Mouse (Mus musculus) CH12.LX (cell line): ENCODE results near the gene Amy2a3. TPM values are rescaled to one million over a fixed set of nuclear protein-coding genes. Genes with fewer than 3 reads are reported as not detected.
"Not testable (repeated sequence)": the region's sequence is repeated elsewhere in the genome, so short reads cannot be mapped to it uniquely, and the experiment has no call there.

Experiments used
- DNase-seq: peaks from one replicate; pipeline ENCODE4 v3.0.0-alpha.2; 2013; ENCODE audit errors: extremely low read depth
- H3K27ac ChIP-seq: 2 replicates; pipeline ENCODE4 v1.5.1; 2012; ENCODE audit warnings: low read depth, mild to moderate bottlenecking, control low read depth, moderate library complexity; ENCODE audit not compliant: insufficient read depth
- H3K27me3 ChIP-seq: replicated peaks from 2 replicates; pipeline ENCODE3; 2012; ENCODE audit warnings: inconsistent platforms
- H3K36me3 ChIP-seq, 2 experiments: replicated peaks in 1 of 2; 2 replicates each; pipeline versions ENCODE3 to v1.6.1; 2012; ENCODE audit warnings: inconsistent platforms in 1 of 2, low read length in 1 of 2, mild to moderate bottlenecking in 1 of 2, mixed read lengths in 1 of 2, moderate library complexity in 1 of 2; ENCODE audit not compliant: control insufficient read depth in 1 of 2, insufficient read depth in 1 of 2
- H3K4me1 ChIP-seq, 2 experiments: 2 replicates each; pipeline ENCODE4 v1.6.1; 2012; ENCODE audit warnings: inconsistent platforms in 1 of 2, moderate library complexity in 1 of 2; ENCODE audit not compliant: insufficient read depth in 2 of 2, control insufficient read depth in 1 of 2
- H3K4me2 ChIP-seq: 2 replicates; pipeline ENCODE4 v1.6.1; 2012; ENCODE audit warnings: low read depth, mild to moderate bottlenecking, control low read depth; ENCODE audit not compliant: poor library complexity, insufficient read depth, severe bottlenecking
- H3K4me3 ChIP-seq, 3 experiments: fragments of 150-350 bp in 1 of 3; sonication (generic) in 1 of 3; replicated peaks in 1 of 3; 2 replicates each; pipeline versions ENCODE3 to v1.5.1; 2011 to 2012; ENCODE audit warnings: low read depth in 2 of 3, low read length in 2 of 3, mild to moderate bottlenecking in 2 of 3, moderate library complexity in 2 of 3, control low read depth in 1 of 3, improper control_type of control experiment in 1 of 3, inconsistent platforms in 1 of 3, mixed read lengths in 1 of 3; ENCODE audit not compliant: poor library complexity in 1 of 3
- H3K79me2 ChIP-seq: replicated peaks from 2 replicates; pipeline ENCODE4 v1.6.1; 2012; ENCODE audit warnings: mild to moderate bottlenecking, moderate library complexity; ENCODE audit not compliant: control insufficient read depth, poor library complexity, insufficient read depth, severe bottlenecking; ENCODE audit errors: extremely low read depth
- H3K9ac ChIP-seq: 2 replicates; pipeline ENCODE4 v1.6.1; 2012; ENCODE audit warnings: low read depth, mild to moderate bottlenecking, control low read depth, moderate library complexity; ENCODE audit not compliant: insufficient read depth
- H3K9me3 ChIP-seq: replicated peaks from 2 replicates; pipeline ENCODE3; 2012; ENCODE audit warnings: low read length, inconsistent platforms, mixed read lengths
- dilution Hi-C: fragments of 300-500 bp; cut with MboI; formaldehyde crosslinking; loops from 2 replicates; pipeline ENCODE4 v1.14.3; 2020; ENCODE audit warnings: low sequenced_read_pairs; ENCODE audit not compliant: extremely low pct_unique_long_range_greater_than_20kb, extremely low pct_ligation_motif_present
- in situ Hi-C: fragments of 300-500 bp; cut with MboI; formaldehyde crosslinking; loops from 3 replicates; pipeline ENCODE4 v1.14.3; 2019; ENCODE audit warnings: low sequenced_read_pairs, low pct_ligation_motif_present, low pct_unique_long_range_greater_than_20kb, mixed read lengths
- polyA plus RNA-seq: library from polyadenylated mRNA; unstranded; fragments of >175 nt; gene quantifications from 2 replicates; pipeline ENCODE4 v1.2.1, GENCODE M21; 2012; ENCODE audit warnings: low read depth; ENCODE audit not compliant: insufficient read length
- total RNA-seq, 2 experiments: library from RNA; depleted of rRNA; stranded (reverse); fragments of 300-350 nt in 1 of 2; fragments of >200 nt in 1 of 2; gene quantifications; 2 replicates each; pipeline ENCODE4 v1.2.3; 2012 to 2014

Gene Amy2a3
- total RNA-seq (2012; rRNA removed) (not detected in 2 replicates), total RNA-seq (2014; rRNA removed) (not detected in 2 replicates), polyA plus RNA-seq (not detected in 2 replicates)

- H3K9ac ChIP-seq, H3K4me2 ChIP-seq, DNase-seq, in situ Hi-C loops, H3K27ac ChIP-seq, H3K9me3 ChIP-seq, dilution Hi-C loops, H3K4me1 ChIP-seq, H3K4me3 ChIP-seq, H3K79me2 ChIP-seq, H3K36me3 ChIP-seq, H3K27me3 ChIP-seq: not testable (repeated sequence)
Measured at GRCm38 (mm10) chr3:113323952-113324351, at the start of gene Amy2a3. TSS of gene Amy2a3 (minus strand) at chr3:113324052.

GRCm38 (mm10) chr3:113356558-113356957 is 32.7 kb upstream of the Amy2a3 start, which contains the start of gene Amy2a2:
TSS of gene Amy2a2 (minus strand) at chr3:113356658.
- H3K27me3 ChIP-seq, H3K27ac ChIP-seq, H3K4me2 ChIP-seq, H3K4me3 ChIP-seq, dilution Hi-C loops, DNase-seq, H3K79me2 ChIP-seq, H3K9me3 ChIP-seq, H3K9ac ChIP-seq, in situ Hi-C loops, H3K4me1 ChIP-seq, H3K36me3 ChIP-seq: not testable (repeated sequence)

DNA sequence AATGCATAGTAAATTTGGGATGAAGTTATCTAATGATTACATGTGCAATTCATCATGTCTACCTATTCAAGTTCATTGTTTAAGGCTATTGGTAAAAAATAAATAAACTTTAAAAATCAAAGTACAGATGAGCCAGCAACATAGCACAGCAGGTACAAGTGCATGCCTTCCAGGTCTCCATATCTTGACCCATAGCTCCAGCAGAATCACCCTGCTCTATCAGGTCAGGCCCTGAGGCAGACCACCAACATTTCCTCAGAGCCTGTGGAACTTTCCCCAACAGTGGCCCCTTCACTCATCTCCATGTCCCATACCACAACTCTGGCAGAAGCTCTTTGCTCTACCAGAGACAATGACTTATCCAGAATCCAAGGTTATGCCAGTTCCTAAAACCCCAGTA is 21.6 kb upstream of the Amy2a3 start:
- H3K9ac ChIP-seq, H3K4me3 ChIP-seq, DNase-seq, H3K4me1 ChIP-seq, H3K4me2 ChIP-seq, in situ Hi-C loops, H3K9me3 ChIP-seq, dilution Hi-C loops, H3K27ac ChIP-seq, H3K36me3 ChIP-seq, H3K27me3 ChIP-seq, H3K79me2 ChIP-seq: not testable (repeated sequence)

DNA sequence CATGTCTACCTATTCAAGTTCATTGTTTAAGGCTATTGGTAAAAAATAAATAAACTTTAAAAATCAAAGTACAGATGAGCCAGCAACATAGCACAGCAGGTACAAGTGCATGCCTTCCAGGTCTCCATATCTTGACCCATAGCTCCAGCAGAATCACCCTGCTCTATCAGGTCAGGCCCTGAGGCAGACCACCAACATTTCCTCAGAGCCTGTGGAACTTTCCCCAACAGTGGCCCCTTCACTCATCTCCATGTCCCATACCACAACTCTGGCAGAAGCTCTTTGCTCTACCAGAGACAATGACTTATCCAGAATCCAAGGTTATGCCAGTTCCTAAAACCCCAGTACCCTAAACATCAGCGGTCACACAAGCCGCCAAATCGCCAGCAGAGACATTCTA is 10.9 kb downstream of the Amy2a3 start:
- dilution Hi-C loops, in situ Hi-C loops, H3K27ac ChIP-seq: not testable (repeated sequence)

GRCm38 (mm10) chr3:113291349-113291748 is 32.5 kb downstream of the Amy2a3 start, which contains the start of gene Amy2a4:
TSS of gene Amy2a4 (minus strand) at chr3:113291449.
- DNase-seq, H3K27ac ChIP-seq, H3K9ac ChIP-seq, in situ Hi-C loops, H3K4me3 ChIP-seq, H3K36me3 ChIP-seq, H3K79me2 ChIP-seq, H3K9me3 ChIP-seq, H3K27me3 ChIP-seq, H3K4me1 ChIP-seq, H3K4me2 ChIP-seq, dilution Hi-C loops: not testable (repeated sequence)

More for the DNA sequence above, 10.9 kb downstream of the Amy2a3 start:
- H3K9ac ChIP-seq, H3K36me3 ChIP-seq, H3K4me3 ChIP-seq, H3K4me1 ChIP-seq, H3K4me2 ChIP-seq, DNase-seq, H3K79me2 ChIP-seq, H3K27me3 ChIP-seq, H3K9me3 ChIP-seq: not testable (repeated sequence)

- H3K4me3 ChIP-seq, H3K4me2 ChIP-seq, H3K9me3 ChIP-seq, H3K9ac ChIP-seq, H3K27ac ChIP-seq, H3K27me3 ChIP-seq, H3K4me1 ChIP-seq, dilution Hi-C loops, H3K79me2 ChIP-seq, DNase-seq, in situ Hi-C loops, H3K36me3 ChIP-seq: not testable (repeated sequence)
Measured at GRCm38 (mm10) chr3:113280285-113280684, 43.6 kb downstream of the Amy2a3 start.
